Mouse (Mus musculus) heart, adult 2 months (tissue): Measurements from ENCODE around the gene Cmip.

Experiments used
- EP300 ChIP-seq: fragments of 200-500 bp; IDR thresholded peaks from 2 replicates; pipeline ENCODE4 v1.6.1; 2011; ENCODE audit warnings: low read depth, low read length, control low read depth; ENCODE audit not compliant: insufficient read depth
- POLR2A ChIP-seq: fragments of 200-500 bp; IDR thresholded peaks from 2 replicates; pipeline ENCODE4 v1.6.1; 2011; ENCODE audit warnings: mild to moderate bottlenecking, low read depth, low read length, control low read depth; ENCODE audit not compliant: insufficient read depth

DNA sequence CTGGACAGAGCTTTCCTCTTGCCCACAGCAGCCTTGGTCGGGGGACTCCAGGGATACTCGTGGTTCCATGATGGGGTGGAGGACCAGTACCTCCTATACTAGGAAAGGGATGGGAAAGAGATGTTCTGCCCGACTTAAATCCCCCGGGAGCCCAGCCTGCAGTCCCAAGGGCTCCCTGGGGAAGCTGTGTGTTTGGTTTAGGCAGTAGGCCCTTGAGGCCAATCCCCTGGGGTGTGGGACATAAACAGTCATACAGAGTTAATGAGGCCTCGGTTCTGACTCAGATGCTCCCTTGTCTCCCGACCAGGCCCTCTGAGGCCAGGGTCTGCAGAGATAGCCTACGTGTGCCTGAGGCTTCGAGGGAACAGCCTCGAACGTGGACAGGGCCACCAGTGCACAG, 130.8 kb downstream of the Cmip start:
- TF ChIP-seq POLR2A: no peak
- TF ChIP-seq EP300: no peak
